Mouse (Mus musculus) midbrain, embryonic 16.5 days (tissue): ENCODE measurements around the gene Map2. TPM values are rescaled to one million over a fixed set of nuclear protein-coding genes. Genes with fewer than 3 reads are reported as not detected.
A peak's percentile ranks its signal among the peaks of the same experiment; 100 is the strongest.

ENCODE experiments used
- ATAC-seq: fragments of 200-750 bp; cut with Nextera tagmentation; 2 replicates; pipeline ENCODE4 v1.8.0; 2017; ENCODE audit warnings: moderate TSS enrichment
- H3K27ac ChIP-seq: fragments of 300-500 bp; sonication (generic); 2 replicates; pipeline ENCODE4 v1.5.1; 2014; ENCODE audit warnings: mild to moderate bottlenecking, low read length, mixed read lengths
- H3K27me3 ChIP-seq: fragments of 300-500 bp; sonication (generic); 2 replicates; pipeline ENCODE4 v1.6.1; 2014; ENCODE audit warnings: low read depth, low read length, mixed read lengths; ENCODE audit not compliant: control insufficient read depth, insufficient read depth
- H3K36me3 ChIP-seq: fragments of 300-500 bp; sonication (generic); 2 replicates; pipeline ENCODE4 v1.6.1; 2014; ENCODE audit warnings: mild to moderate bottlenecking, low read length, moderate library complexity, mixed read lengths; ENCODE audit not compliant: control insufficient read depth, insufficient read depth
- H3K4me1 ChIP-seq: fragments of 300-500 bp; sonication (generic); 2 replicates; pipeline ENCODE4 v1.6.1; 2014; ENCODE audit warnings: mild to moderate bottlenecking, low read length, mixed read lengths; ENCODE audit not compliant: control insufficient read depth, insufficient read depth
- H3K4me2 ChIP-seq: fragments of 300-500 bp; sonication (generic); 2 replicates; pipeline ENCODE4 v1.6.1; 2014; ENCODE audit warnings: mild to moderate bottlenecking, low read length, mixed read lengths
- H3K4me3 ChIP-seq: fragments of 300-500 bp; sonication (generic); 2 replicates; pipeline ENCODE4 v1.5.1; 2014; ENCODE audit warnings: low read depth, mild to moderate bottlenecking, low read length, moderate library complexity, mixed read lengths
- H3K9ac ChIP-seq: fragments of 300-500 bp; sonication (generic); 2 replicates; pipeline ENCODE4 v1.6.1; 2014; ENCODE audit warnings: low read depth, low read length, mixed read lengths
- H3K9me3 ChIP-seq: fragments of 300-500 bp; sonication (generic); replicated peaks from 2 replicates; pipeline ENCODE4 v1.6.1; 2014; ENCODE audit warnings: mild to moderate bottlenecking, low read length, mixed read lengths; ENCODE audit not compliant: control insufficient read depth, poor library complexity, severe bottlenecking
- WGBS: fragments of 180-500 bp; shearing (Covaris S2); extraction: QIAGEN DNeasy Blood & Tissue Kit; methylation state at CpG from one replicate; pipeline ENCODE4 v1.1.7; 2014; 5-methylcytosine and 5-hydroxymethylcytosine counted together
- polyA plus RNA-seq: library from polyadenylated mRNA; unstranded; fragments of >200 nt; fragmentation: Nextera tagmentation; extraction: Ambion mirVana; gene quantifications from 2 replicates; pipeline ENCODE4 v1.2.1, GENCODE M21; 2015

Gene Map2
- polyA plus RNA-seq, 1 experiment from 2014 or later = 430 TPM

DNA sequence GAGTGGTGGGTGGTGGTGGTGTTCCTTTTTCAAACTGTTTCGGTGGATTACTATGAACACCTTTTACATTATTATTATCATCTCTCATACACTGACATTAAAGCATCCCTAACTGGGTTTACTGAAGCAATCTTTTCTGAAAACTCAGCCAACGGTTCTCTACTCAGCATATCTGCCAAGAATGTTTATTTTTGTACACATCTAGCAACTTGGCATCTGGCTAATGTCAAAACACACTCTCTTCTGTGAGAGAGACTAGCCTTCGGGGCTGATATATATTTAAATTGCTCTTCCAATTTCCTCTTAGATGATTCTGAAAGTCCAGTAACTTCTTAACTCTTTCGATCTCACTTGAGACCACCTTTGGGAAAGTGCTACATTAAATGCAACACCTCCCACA lies 285.8 kb downstream of the Map2 start:
- no peak overlapping the region for H3K4me2 ChIP-seq
- no peaks in the 10 kb centered on the region for H3K9me3 ChIP-seq
- no peaks in the 10 kb centered on the region for H3K27me3 ChIP-seq
- no peaks in the 10 kb centered on the region for H3K4me1 ChIP-seq
- no peak overlapping the region for H3K4me3 ChIP-seq
- no peaks in the 10 kb centered on the region for H3K36me3 ChIP-seq
- H3K27ac ChIP-seq = no peak overlapping the region
- 91% methylated on average over 4 of the region's 4 CpGs for WGBS
- H3K9ac ChIP-seq = no peak overlapping the region
- no peak for ATAC-seq

DNA sequence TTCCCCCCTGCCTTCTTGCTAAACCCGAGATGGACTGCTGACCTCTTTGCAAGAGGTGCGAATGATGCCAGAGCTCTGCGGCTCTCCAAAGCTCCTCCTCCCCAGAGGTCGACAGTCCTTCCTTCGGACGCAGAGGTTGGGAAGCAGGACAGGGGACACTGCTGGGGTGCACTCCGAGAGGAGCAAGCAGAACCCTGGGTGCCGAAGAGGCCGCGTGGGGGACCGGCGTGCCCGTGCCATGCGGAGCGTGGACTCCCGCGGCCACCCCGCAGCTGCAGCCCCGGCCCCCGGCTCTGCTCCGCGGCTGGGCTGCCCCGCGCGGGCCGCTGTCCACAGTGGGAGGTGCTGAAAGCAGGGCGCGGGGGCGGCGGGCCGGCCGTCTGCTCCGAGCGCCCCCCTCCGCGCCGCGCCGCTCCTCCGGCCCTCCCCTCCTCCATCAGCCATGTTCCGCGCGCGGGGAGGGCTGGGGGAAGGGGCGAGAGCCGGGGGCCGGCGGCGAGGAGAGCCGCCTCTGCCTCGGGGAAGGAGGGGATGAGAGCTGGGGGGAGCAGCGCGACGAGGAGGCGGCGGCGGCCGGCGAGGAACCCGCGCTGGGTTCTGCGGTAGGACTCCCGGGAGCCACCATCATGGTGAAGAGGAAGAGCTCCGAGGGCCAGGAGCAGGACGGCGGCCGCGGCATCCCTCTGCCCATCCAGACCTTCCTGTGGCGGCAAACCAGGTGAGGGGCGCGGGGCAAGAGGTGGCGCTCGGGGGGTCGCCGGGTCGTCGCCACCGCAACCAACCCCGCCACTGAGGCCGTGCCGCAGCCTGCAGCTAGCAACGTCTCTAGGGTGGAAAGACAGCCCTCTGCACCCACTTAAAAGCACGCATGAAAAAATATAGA lies 293.0 kb downstream of the Map2 start, which contains the start of gene Unc80:
Unc80 (plus strand) TSS at position 547 of the 883 bp plus-strand sequence.
- under 1% methylated on average over 43 of the region's 83 CpGs for WGBS
- no peaks in the 10 kb centered on the region for H3K9me3 ChIP-seq
- no peaks in the 10 kb centered on the region for H3K36me3 ChIP-seq
- peak; percentile 92 for ATAC-seq
- peak within 1 kb of the TSS; percentile 90 for H3K9ac ChIP-seq
- H3K4me2 ChIP-seq = peak within 1 kb of the TSS; percentile 67
- H3K27me3 ChIP-seq = no peaks in the 10 kb centered on the region
- H3K27ac ChIP-seq = peak within 1 kb of the TSS; percentile 72
- peak within 1 kb of the TSS; percentile 69 for H3K4me3 ChIP-seq
- H3K4me1 ChIP-seq = peaks cover 11% of the 10 kb centered on the region

DNA sequence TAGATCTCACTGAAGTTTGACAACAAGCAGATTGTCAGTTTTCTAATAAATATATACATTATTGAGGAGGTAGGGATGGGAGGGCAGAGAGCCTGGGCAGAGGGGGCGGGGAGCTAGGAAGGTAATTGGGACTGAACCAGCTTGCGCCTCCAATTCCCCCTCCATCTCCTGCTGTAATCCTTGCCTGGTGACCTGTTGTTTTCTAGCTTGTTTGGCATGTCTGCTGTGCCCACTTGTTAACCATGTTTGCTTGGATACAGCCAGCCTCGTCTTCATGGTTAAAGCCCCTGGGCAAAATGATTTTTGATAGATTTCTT lies 293.6 kb downstream of the Map2 start:
- 3% methylated on average over 3 of the region's 3 CpGs for WGBS
- H3K4me2 ChIP-seq = peak overlapping the region; percentile 67
- peak overlapping the region; percentile 72; the same call in 1 of the 2 replicates for H3K27ac ChIP-seq
- no peaks in the 10 kb centered on the region for H3K9me3 ChIP-seq
- ATAC-seq = peak; percentile 76
- peaks cover 11% of the 10 kb centered on the region for H3K4me1 ChIP-seq
- peak overlapping the region; percentile 90 for H3K9ac ChIP-seq
- peak overlapping the region; percentile 69 for H3K4me3 ChIP-seq
- no peaks in the 10 kb centered on the region for H3K36me3 ChIP-seq
- H3K27me3 ChIP-seq = no peaks in the 10 kb centered on the region

DNA sequence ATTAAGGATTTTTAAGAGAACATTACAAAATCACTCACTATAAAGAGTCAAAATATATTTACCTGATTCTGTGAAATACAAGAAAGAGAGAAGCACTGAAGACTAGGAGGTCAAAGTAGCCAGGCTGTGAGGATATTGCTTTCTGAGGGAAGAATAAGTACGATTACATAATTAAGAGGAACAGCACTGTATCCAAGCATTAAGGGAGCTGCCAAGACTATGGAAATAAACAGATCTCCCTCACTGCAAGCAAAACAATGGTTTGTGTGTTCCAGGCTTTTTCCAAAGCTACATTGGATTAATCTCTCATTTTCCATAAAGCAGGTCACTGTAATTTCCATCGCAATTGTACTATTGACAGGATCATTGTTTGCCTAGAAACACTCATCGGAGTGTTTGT lies 307.7 kb downstream of the Map2 start:
- no peaks in the 10 kb centered on the region for H3K27me3 ChIP-seq
- H3K9ac ChIP-seq = no peak overlapping the region
- no peaks in the 10 kb centered on the region; the same call in 1 of the 2 replicates for H3K9me3 ChIP-seq
- H3K4me3 ChIP-seq = no peak overlapping the region
- no peak overlapping the region for H3K27ac ChIP-seq
- no peak for ATAC-seq
- WGBS = 72% methylated on average over 3 of the region's 3 CpGs
- H3K36me3 ChIP-seq = peaks cover 2% of the 10 kb centered on the region; the same call in 1 of the 2 replicates
- no peaks in the 10 kb centered on the region for H3K4me1 ChIP-seq
- no peak overlapping the region for H3K4me2 ChIP-seq

Other genes starting within 250 kb of the Map2 start
- not detected in 2 replicates for gene Crygf, start 248.8 kb upstream of the Map2 start, polyA plus RNA-seq